Mouse (Mus musculus) liver, adult 2 months (tissue): ENCODE results near the gene Acp1.

Experiments
- CTCF ChIP-seq: fragments of 200-500 bp; IDR thresholded peaks from 2 replicates; pipeline ENCODE4 v1.5.1; 2011; ENCODE audit warnings: low read depth, low read length, control low read depth
- POLR2A ChIP-seq: fragments of 200-500 bp; IDR thresholded peaks from 2 replicates; pipeline ENCODE4 v1.6.1; 2011; ENCODE audit warnings: low read length, control low read depth; ENCODE audit not compliant: insufficient read depth; ENCODE audit errors: extremely low read depth

DNA sequence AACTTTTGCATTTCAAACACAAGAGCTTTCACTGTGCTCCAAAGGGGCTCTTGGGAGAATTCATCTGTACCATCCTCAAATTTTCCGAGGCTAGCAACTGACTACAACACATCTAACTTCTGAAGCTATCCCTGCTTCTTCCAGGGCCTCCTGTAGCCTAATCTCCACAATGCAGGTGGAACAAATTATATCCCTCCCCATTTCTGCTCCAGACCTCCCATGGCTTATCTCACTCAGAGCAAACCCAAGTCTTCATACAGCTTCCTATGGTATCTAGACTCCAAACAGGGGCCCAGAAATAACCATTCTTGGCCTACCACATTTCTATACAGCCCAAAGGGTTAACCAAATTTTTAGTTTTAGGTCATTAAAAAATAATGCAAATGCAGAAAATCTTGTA, 2.7 kb downstream of the Acp1 start:
- TF ChIP-seq CTCF (no peak), POLR2A (no peak)
